In the genomic region with DNA sequence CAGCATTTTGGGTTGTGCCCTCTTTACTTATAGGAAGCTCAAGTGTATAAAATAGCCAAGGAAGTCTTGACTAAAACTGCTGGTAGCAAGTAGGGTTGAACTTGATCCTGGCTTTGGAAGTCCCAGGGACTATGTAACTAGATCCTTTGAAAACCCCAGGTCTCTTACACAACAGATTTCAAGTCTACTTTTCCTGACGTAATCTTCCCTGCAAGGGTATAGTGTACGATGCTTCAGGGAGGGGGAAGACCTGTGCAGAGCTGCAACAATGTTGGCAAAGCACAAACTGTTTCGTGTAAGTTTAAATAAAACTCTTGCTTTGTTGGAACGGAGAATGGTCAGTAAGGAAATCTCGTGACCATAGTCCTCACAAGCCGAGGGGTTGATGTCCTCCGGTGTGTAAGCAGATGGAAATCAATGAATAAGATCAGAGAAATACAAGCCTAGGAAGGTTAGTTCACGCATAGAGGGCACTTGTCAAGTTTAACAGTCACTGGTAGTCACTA, we compare ENCODE assay signal across 15 mouse cellular contexts.
"Had no signal": no experiment of that assay in that cellular context is flagged by ENCODE, and none has a peak within 500 bp of the region (broad histone marks: within the 10 kb centered on the region; RNA-seq: fewer than 3 reads in every experiment).

No protein-coding gene starts in this region.

- H3K4me1 ChIP-seq: stomach, embryonic 15.5 days had no signal

- H3K27ac ChIP-seq: intestine, embryonic 15.5 days; layer of hippocampus, adult 2 months; limb, embryonic 12.5 days; liver, embryonic 13.5 days; neural tube, embryonic 13.5 days; stomach, embryonic 15.5 days had no signal

- H3K9me3 ChIP-seq: intestine, embryonic 15.5 days; limb, embryonic 12.5 days; liver, embryonic 13.5 days; midbrain, embryonic 10.5 days; neural tube, embryonic 13.5 days; stomach, embryonic 15.5 days had no signal

- H3K4me2 ChIP-seq: intestine, embryonic 15.5 days; limb, embryonic 12.5 days; liver, embryonic 13.5 days; neural tube, embryonic 13.5 days; stomach, embryonic 15.5 days had no signal

- H3K9ac ChIP-seq: intestine, embryonic 15.5 days; limb, embryonic 12.5 days; liver, embryonic 13.5 days; neural tube, embryonic 13.5 days; stomach, embryonic 15.5 days had no signal

- DNase-seq: kidney, adult 2 months; kidney, postnatal 4 days; liver, embryonic 13.5 days; retina, postnatal 1 day; right cerebral cortex, postnatal 4 days; spleen, adult 18-20 months; thymus, adult 2 months; thymus, postnatal 25 days had no signal

- H3K36me3 ChIP-seq: intestine, embryonic 15.5 days; limb, embryonic 12.5 days; liver, embryonic 13.5 days; neural tube, embryonic 13.5 days; stomach, embryonic 15.5 days had no signal

- H3K4me3 ChIP-seq: intestine, embryonic 15.5 days; layer of hippocampus, adult 2 months; limb, embryonic 12.5 days; liver, embryonic 13.5 days; midbrain, embryonic 10.5 days; neural tube, embryonic 13.5 days; stomach, embryonic 15.5 days had no signal

- ATAC-seq: intestine, embryonic 15.5 days; midbrain, embryonic 16.5 days had no signal

- H3K27me3 ChIP-seq: intestine, embryonic 15.5 days; limb, embryonic 12.5 days; liver, embryonic 13.5 days; neural tube, embryonic 13.5 days; stomach, embryonic 15.5 days had no signal
